Mouse (Mus musculus) liver, adult 2 months (tissue): ENCODE measurements around the gene Gm13119.
"Not testable (repeated sequence)": the region's sequence is repeated elsewhere in the genome, so short reads cannot be mapped to it uniquely, and the experiment has no call there.

ENCODE experiments used
- CTCF ChIP-seq: fragments of 200-500 bp; IDR thresholded peaks from 2 replicates; pipeline ENCODE4 v1.5.1; 2011; ENCODE audit warnings: low read depth, low read length, control low read depth
- POLR2A ChIP-seq: fragments of 200-500 bp; IDR thresholded peaks from 2 replicates; pipeline ENCODE4 v1.6.1; 2011; ENCODE audit warnings: low read length, control low read depth; ENCODE audit not compliant: insufficient read depth; ENCODE audit errors: extremely low read depth

GRCm38 (mm10) chr4:144357642-144358041, at the start of gene Gm13119:
- not testable (repeated sequence) for TF ChIP-seq POLR2A, CTCF
